Mouse (Mus musculus): ENCODE measurements around the gene Srpx2.

GRCm38 (mm10) chrX:133964615-133965014 lies 56.4 kb downstream of the Srpx2 start:
- no peak for TF ChIP-seq POLR2A (IDR thresholded peaks at IDR 0.05; ENCODE audit: low read depth, low read length)
- no peak for TF ChIP-seq CTCF (IDR thresholded peaks at IDR 0.05; ENCODE audit: borderline replicate concordance, insufficient read depth, low read length)
